Mouse (Mus musculus): Measurements from ENCODE around the gene Clic1. TPM values are rescaled to one million over a fixed set of nuclear protein-coding genes. Genes with fewer than 3 reads are reported as not detected.

Clic1 gene
- total and polyA plus RNA-seq, 3 experiments: 114 to 198 (median 160) TPM

GRCm38 (mm10) chr17:35048932-35049440 lies 780 bp upstream of the Clic1 start:
- no peak for TF ChIP-seq TBP (conservative IDR thresholded peaks at IDR 0.05; ENCODE audit: low read depth, low read length)
- Histone ChIP-seq H3K4me1 (ENCODE audit: control insufficient read depth in 1 of 2, insufficient read depth in 2 of 2) (peaks cover 6 to 43% of the 10 kb centered on the region in 2 experiments), H3K27me3 (replicated peaks) (no peaks in the 10 kb centered on the region), H3K79me2 (replicated peaks; ENCODE audit: control insufficient read depth, extremely low read depth, insufficient read depth, poor library complexity, severe bottlenecking) (peaks cover 23% of the 10 kb centered on the region), H3K4me3 (replicated peaks in 1 of 3; ENCODE audit: low read depth in 2 of 3, low read length in 2 of 3, poor library complexity in 1 of 3) (no peak overlapping the region), H3K9ac (ENCODE audit: insufficient read depth, low read depth) (peak overlapping the region; percentile 96; the same call in 1 of the 2 replicates), H3K9me3 (replicated peaks; ENCODE audit: low read length) (peaks cover 3% of the 10 kb centered on the region), H3K36me3 (replicated peaks in 1 of 2; ENCODE audit: control insufficient read depth in 1 of 2, insufficient read depth in 1 of 2, low read length in 1 of 2) (peaks cover 15 to 21% of the 10 kb centered on the region in 2 experiments), H3K27ac (ENCODE audit: insufficient read depth, low read depth) (peak overlapping the region; percentile 68), H3K4me2 (ENCODE audit: insufficient read depth, low read depth, poor library complexity, severe bottlenecking) (peak overlapping the region; percentile 59; the same call in 1 of the 2 replicates)
- dilution Hi-C loops (cut with MboI; ENCODE audit: extremely low pct_ligation_motif_present, extremely low pct_unique_long_range_greater_than_20kb, low sequenced_read_pairs): no loop called here
- DNase-seq (ENCODE audit: extremely low read depth): no peak
- in situ Hi-C loops (cut with MboI; ENCODE audit: low pct_ligation_motif_present, low pct_unique_long_range_greater_than_20kb, low sequenced_read_pairs): no loop called here

GRCm38 (mm10) chr17:35050126-35050750 lies 472 bp downstream of the Clic1 start:
- H3K4me1 ChIP-seq (ENCODE audit: control insufficient read depth in 1 of 2, insufficient read depth in 2 of 2): peaks cover 6 to 34% of the 10 kb centered on the region in 2 experiments
- in situ Hi-C loops (cut with MboI; ENCODE audit: low pct_ligation_motif_present, low pct_unique_long_range_greater_than_20kb, low sequenced_read_pairs) (no loop called here), dilution Hi-C loops (cut with MboI; ENCODE audit: extremely low pct_ligation_motif_present, extremely low pct_unique_long_range_greater_than_20kb, low sequenced_read_pairs) (no loop called here)
- H3K27me3 ChIP-seq (replicated peaks): no peaks in the 10 kb centered on the region
- DNase-seq (ENCODE audit: extremely low read depth): peak; percentile 71
- H3K79me2 ChIP-seq (replicated peaks; ENCODE audit: control insufficient read depth, extremely low read depth, insufficient read depth, poor library complexity, severe bottlenecking): peaks cover 27% of the 10 kb centered on the region
- peak overlapping the region; percentile 96 for H3K27ac ChIP-seq (ENCODE audit: insufficient read depth, low read depth)
- peaks cover 24 to 29% of the 10 kb centered on the region in 2 experiments for H3K36me3 ChIP-seq (replicated peaks in 1 of 2; ENCODE audit: control insufficient read depth in 1 of 2, insufficient read depth in 1 of 2, low read length in 1 of 2)
- peak overlapping the region; percentile 79 to 94 (median 86) for H3K4me3 ChIP-seq (replicated peaks in 1 of 3; ENCODE audit: low read depth in 2 of 3, low read length in 2 of 3, poor library complexity in 1 of 3)
- peak overlapping the region; percentile 96 for H3K9ac ChIP-seq (ENCODE audit: insufficient read depth, low read depth)
- peak overlapping the region; percentile 59 for H3K4me2 ChIP-seq (ENCODE audit: insufficient read depth, low read depth, poor library complexity, severe bottlenecking)
- peaks cover 7% of the 10 kb centered on the region for H3K9me3 ChIP-seq (replicated peaks; ENCODE audit: low read length)
- TF ChIP-seq CTCF (conservative IDR thresholded peaks at IDR 0.05 in 1 of 2, IDR thresholded peaks at IDR 0.05 in 1 of 2; ENCODE audit: low read depth in 2 of 2, low read length in 2 of 2) (no peak), ELF1 (IDR thresholded peaks at IDR 0.05; ENCODE audit: low read depth, low read length) (peak; percentile 86), ETS1 (conservative IDR thresholded peaks at IDR 0.05; ENCODE audit: low read depth, low read length) (peak; percentile 25; the same call in 1 of the 2 replicates), ZMIZ1 (IDR thresholded peaks at IDR 0.05; ENCODE audit: low read depth, low read length) (peak; percentile 67; the same call in 1 of the 2 replicates), HCFC1 (IDR thresholded peaks at IDR 0.05; ENCODE audit: low read depth, low read length) (peak; percentile 31; the same call in 1 of the 2 replicates), MAFK (IDR thresholded peaks at IDR 0.05; ENCODE audit: insufficient replicate concordance, low read length) (no peak), IRF4 (IDR thresholded peaks at IDR 0.05; ENCODE audit: low read depth, low read length) (peak; percentile 54; the same call in 1 of the 2 replicates), ZNF384 (IDR thresholded peaks at IDR 0.05; ENCODE audit: low read depth, low read length) (no peak), CHD1 (IDR thresholded peaks at IDR 0.05; ENCODE audit: low read depth, low read length) (0 out of 2 replicates have a peak, but pooled peaks have one; percentile 21), MXI1 (IDR thresholded peaks at IDR 0.05; ENCODE audit: low read depth, low read length) (peak; percentile 65), UBTF (IDR thresholded peaks at IDR 0.05; ENCODE audit: low read depth, low read length) (peak; percentile 58; the same call in 1 of the 2 replicates), ZKSCAN1 (IDR thresholded peaks at IDR 0.05; ENCODE audit: borderline replicate concordance, low read depth, low read length) (no peak), MAX (IDR thresholded peaks at IDR 0.05; ENCODE audit: low read length) (no peak), SMC3 (IDR thresholded peaks at IDR 0.05; ENCODE audit: low read depth, low read length) (no peak), MYC (IDR thresholded peaks at IDR 0.05; ENCODE audit: low read depth, low read length) (0 out of 2 replicates have a peak, but pooled peaks have one; percentile 8), KAT2A (IDR thresholded peaks at IDR 0.05; ENCODE audit: insufficient replicate concordance, low read length) (no peak), BHLHE40 (IDR thresholded peaks at IDR 0.05; ENCODE audit: low read depth, low read length) (peak; percentile 33; the same call in 1 of the 2 replicates), JUN (IDR thresholded peaks at IDR 0.05; ENCODE audit: insufficient read depth, low read depth, low read length) (no peak), POLR2AphosphoS2 (IDR thresholded peaks at IDR 0.05; ENCODE audit: low read depth, low read length) (no peak), USF1 (IDR thresholded peaks at IDR 0.05; ENCODE audit: low read depth, low read length) (no peak), TCF12 (IDR thresholded peaks at IDR 0.05; ENCODE audit: low read depth, low read length) (peak; percentile 50; the same call in 1 of the 2 replicates), EP300 (IDR thresholded peaks at IDR 0.05; ENCODE audit: low read length) (no peak), MAZ (IDR thresholded peaks at IDR 0.05; ENCODE audit: low read depth, low read length) (0 out of 2 replicates have a peak, but pooled peaks have one; percentile 43), MEF2A (IDR thresholded peaks at IDR 0.05; ENCODE audit: borderline replicate concordance, low read depth, low read length) (peak; percentile 31; the same call in 1 of the 2 replicates), NRF1 (IDR thresholded peaks at IDR 0.05; ENCODE audit: low read depth, low read length) (no peak), NELFE (IDR thresholded peaks at IDR 0.05; ENCODE audit: low read depth, low read length) (peak; percentile 73; the same call in 1 of the 2 replicates), RAD21 (IDR thresholded peaks at IDR 0.05; ENCODE audit: low read depth, low read length) (no peak), SIN3A (IDR thresholded peaks at IDR 0.05; ENCODE audit: low read length) (peak; percentile 76), GABPA (IDR thresholded peaks at IDR 0.05; ENCODE audit: insufficient replicate concordance, low read depth, low read length) (no peak), TBP (conservative IDR thresholded peaks at IDR 0.05; ENCODE audit: low read depth, low read length) (0 out of 2 replicates have a peak, but pooled peaks have one; percentile 40)
